Mouse (Mus musculus) kidney, postnatal 36 days (tissue): ENCODE measurements around the gene Secisbp2.

ENCODE experiments used
- DNase-seq, 2 experiments: peaks; one replicate each; pipeline ENCODE4 v3.0.0; 2021 to 2022; ENCODE audit warnings: mixed read lengths in 2 of 2

Secisbp2 gene

GRCm38 (mm10) chr13:51643924-51644828 is 7.3 kb upstream of the Secisbp2 start:
- DNase-seq, result no peak

- peak; percentile 97 to 99 for DNase-seq
Measured at GRCm38 (mm10) chr13:51644829-51645789, 6.4 kb upstream of the Secisbp2 start, which contains the start of gene Cks2. TSS of gene Cks2 (plus strand) at chr13:51645232.

GRCm38 (mm10) chr13:51645872-51646271 is 5.6 kb upstream of the Secisbp2 start:
- DNase-seq, result peak; percentile 52 to 57

GRCm38 (mm10) chr13:51646362-51647027 is 5.0 kb upstream of the Secisbp2 start:
- no peak for DNase-seq

- peak; percentile 52 to 78 for DNase-seq
Measured at GRCm38 (mm10) chr13:51647770-51648169, 3.7 kb upstream of the Secisbp2 start.

- peak in 1 of 2 experiments; percentile 23 for DNase-seq
Measured at GRCm38 (mm10) chr13:51648237-51648636, 3.3 kb upstream of the Secisbp2 start.

- DNase-seq, result no peak
Measured at GRCm38 (mm10) chr13:51649740-51650139, 1.8 kb upstream of the Secisbp2 start.

GRCm38 (mm10) chr13:51653159-51653558 is 1.7 kb downstream of the Secisbp2 start:
- peak in 1 of 2 experiments; percentile 28 for DNase-seq

- DNase-seq, result no peak
Measured at GRCm38 (mm10) chr13:51653961-51654360, 2.5 kb downstream of the Secisbp2 start.

- peak; percentile 62 to 70 for DNase-seq
Measured at GRCm38 (mm10) chr13:51656516-51657235, 5.2 kb downstream of the Secisbp2 start.

GRCm38 (mm10) chr13:51658094-51658493 is 6.6 kb downstream of the Secisbp2 start:
- no peak for DNase-seq

- no peak for DNase-seq
Measured at GRCm38 (mm10) chr13:51659573-51659972, 8.1 kb downstream of the Secisbp2 start.

- DNase-seq, result peak; percentile 27 to 58
Measured at GRCm38 (mm10) chr13:51663561-51663960, 12.1 kb downstream of the Secisbp2 start.

- peak; percentile 47 to 55 for DNase-seq
Measured at GRCm38 (mm10) chr13:51668195-51668594, 16.7 kb downstream of the Secisbp2 start.

GRCm38 (mm10) chr13:51676641-51677040 is 25.1 kb downstream of the Secisbp2 start:
- no peak for DNase-seq

GRCm38 (mm10) chr13:51677041-51677440 is 25.5 kb downstream of the Secisbp2 start:
- DNase-seq, result no peak

GRCm38 (mm10) chr13:51677630-51678185 is 26.2 kb downstream of the Secisbp2 start:
- no peak for DNase-seq

- DNase-seq, result no peak
Measured at GRCm38 (mm10) chr13:51678687-51679086, 27.2 kb downstream of the Secisbp2 start.

GRCm38 (mm10) chr13:51679332-51679731 is 27.8 kb downstream of the Secisbp2 start:
- DNase-seq, result no peak

- no peak for DNase-seq
Measured at GRCm38 (mm10) chr13:51681076-51681475, 29.6 kb downstream of the Secisbp2 start.

GRCm38 (mm10) chr13:51681634-51682033 is 30.1 kb downstream of the Secisbp2 start:
- no peak for DNase-seq
